Mouse (Mus musculus) hindbrain, embryonic 12.5 days (tissue): Measurements from ENCODE around the gene Exoc2. TPM values are rescaled to one million over a fixed set of nuclear protein-coding genes. Genes with fewer than 3 reads are reported as not detected.

Experiments used
- ATAC-seq: fragments of 200-750 bp; cut with Nextera tagmentation; 2 replicates; pipeline ENCODE4 v1.8.0; 2017; ENCODE audit warnings: moderate TSS enrichment; ENCODE audit not compliant: low FRiP score
- H3K27ac ChIP-seq: fragments of 300-500 bp; sonication (generic); 2 replicates; pipeline ENCODE4 v1.5.1; 2016; ENCODE audit warnings: mild to moderate bottlenecking
- H3K27me3 ChIP-seq: fragments of 300-500 bp; sonication (generic); 2 replicates; pipeline ENCODE4 v1.6.1; 2016; ENCODE audit warnings: mild to moderate bottlenecking
- H3K36me3 ChIP-seq: fragments of 300-500 bp; sonication (generic); 2 replicates; pipeline ENCODE4 v1.6.1; 2016; ENCODE audit warnings: mild to moderate bottlenecking
- H3K4me1 ChIP-seq: fragments of 300-500 bp; sonication (generic); 2 replicates; pipeline ENCODE4 v1.6.1; 2016
- H3K4me2 ChIP-seq: fragments of 300-500 bp; sonication (generic); replicated peaks from 2 replicates; pipeline ENCODE4 v1.6.1; 2016; ENCODE audit warnings: mild to moderate bottlenecking
- H3K4me3 ChIP-seq: fragments of 300-500 bp; sonication (generic); 2 replicates; pipeline ENCODE4 v1.5.1; 2016; ENCODE audit warnings: mild to moderate bottlenecking
- H3K9ac ChIP-seq: fragments of 300-500 bp; sonication (generic); 2 replicates; pipeline ENCODE4 v1.6.1; 2016; ENCODE audit warnings: mild to moderate bottlenecking, moderate library complexity
- H3K9me3 ChIP-seq: fragments of 300-500 bp; sonication (generic); replicated peaks from 2 replicates; pipeline ENCODE4 v1.6.1; 2016; ENCODE audit warnings: mild to moderate bottlenecking
- WGBS: fragments of 180-500 bp; shearing (Covaris S2); methylation state at CpG from one replicate; pipeline ENCODE4 v1.1.7; 2016; 5-methylcytosine and 5-hydroxymethylcytosine counted together
- polyA plus RNA-seq: library from polyadenylated mRNA; unstranded; fragments of >200 nt; fragmentation: Nextera tagmentation; extraction: Ambion mirVana; gene quantifications from 2 replicates; pipeline ENCODE4 v1.2.1, GENCODE M21; 2016

Gene Exoc2
- polyA plus RNA-seq, 1 experiment from 2014 or later, result 45.8 TPM

- no peak for ATAC-seq
- no peaks in the 10 kb centered on the region for H3K9me3 ChIP-seq
- H3K27me3 ChIP-seq, result no peaks in the 10 kb centered on the region
- no peak overlapping the region for H3K4me3 ChIP-seq
- peaks cover 4% of the 10 kb centered on the region for H3K36me3 ChIP-seq
- H3K9ac ChIP-seq, result no peak overlapping the region
- H3K4me1 ChIP-seq, result no peaks in the 10 kb centered on the region
- H3K27ac ChIP-seq, result no peak overlapping the region
- WGBS, result 92% methylated on average over 4 of the region's 4 CpGs
- H3K4me2 ChIP-seq, result no peak overlapping the region
These were observed 52.0 kb downstream of the Exoc2 start for GRCm38 (mm10) chr13:30921914-30922313.

- peaks cover 4% of the 10 kb centered on the region; the same call in 1 of the 2 replicates for H3K4me1 ChIP-seq
- ATAC-seq, result no peak
- no peaks in the 10 kb centered on the region for H3K9me3 ChIP-seq
- H3K36me3 ChIP-seq, result 0 out of 2 replicates have a peak, but pooled peaks cover 5% of the 10 kb centered on the region
- no peak overlapping the region for H3K9ac ChIP-seq
- no peak overlapping the region for H3K4me3 ChIP-seq
- no peak overlapping the region for H3K27ac ChIP-seq
- no peak overlapping the region for H3K4me2 ChIP-seq
- no peaks in the 10 kb centered on the region for H3K27me3 ChIP-seq
These were observed 60.1 kb downstream of the Exoc2 start for GRCm38 (mm10) chr13:30913757-30914156.

- no peak overlapping the region for H3K9ac ChIP-seq
- no peaks in the 10 kb centered on the region for H3K27me3 ChIP-seq
- H3K4me1 ChIP-seq, result peaks cover 4% of the 10 kb centered on the region; the same call in 1 of the 2 replicates
- no peak overlapping the region for H3K4me3 ChIP-seq
- ATAC-seq, result no peak
- 32% methylated on average over 4 of the region's 4 CpGs for WGBS
- H3K9me3 ChIP-seq, result no peaks in the 10 kb centered on the region
- H3K27ac ChIP-seq, result no peak overlapping the region
- H3K4me2 ChIP-seq, result no peak overlapping the region
- 0 out of 2 replicates have a peak, but pooled peaks cover 5% of the 10 kb centered on the region for H3K36me3 ChIP-seq
These were observed 60.9 kb downstream of the Exoc2 start for GRCm38 (mm10) chr13:30913028-30913427.

- no peak overlapping the region for H3K4me3 ChIP-seq
- 79% methylated on average over 5 of the region's 5 CpGs for WGBS
- no peak overlapping the region for H3K4me2 ChIP-seq
- no peaks in the 10 kb centered on the region for H3K9me3 ChIP-seq
- peaks cover 4% of the 10 kb centered on the region; the same call in 1 of the 2 replicates for H3K4me1 ChIP-seq
- H3K9ac ChIP-seq, result no peak overlapping the region
- H3K36me3 ChIP-seq, result 0 out of 2 replicates have a peak, but pooled peaks cover 5% of the 10 kb centered on the region
- no peak overlapping the region for H3K27ac ChIP-seq
- ATAC-seq, result no peak
- no peaks in the 10 kb centered on the region for H3K27me3 ChIP-seq
These were observed 61.8 kb downstream of the Exoc2 start for GRCm38 (mm10) chr13:30911931-30912625.

- no peaks in the 10 kb centered on the region for H3K9me3 ChIP-seq
- no peak overlapping the region for H3K27ac ChIP-seq
- 74% methylated on average over 5 of the region's 5 CpGs for WGBS
- H3K9ac ChIP-seq, result no peak overlapping the region
- no peak overlapping the region for H3K4me3 ChIP-seq
- H3K4me1 ChIP-seq, result peaks cover 4% of the 10 kb centered on the region; the same call in 1 of the 2 replicates
- 0 out of 2 replicates have a peak, but pooled peaks cover 5% of the 10 kb centered on the region for H3K36me3 ChIP-seq
- no peak for ATAC-seq
- H3K27me3 ChIP-seq, result no peaks in the 10 kb centered on the region
- H3K4me2 ChIP-seq, result no peak overlapping the region
These were observed 63.0 kb downstream of the Exoc2 start for GRCm38 (mm10) chr13:30910889-30911288.

GRCm38 (mm10) chr13:30902286-30902685, 71.6 kb downstream of the Exoc2 start:
- Histone ChIP-seq H3K4me2 (no peak overlapping the region), H3K27me3 (no peaks in the 10 kb centered on the region), H3K36me3 (peaks cover 9% of the 10 kb centered on the region), H3K4me1 (no peaks in the 10 kb centered on the region), H3K4me3 (no peak overlapping the region), H3K27ac (no peak overlapping the region), H3K9me3 (no peaks in the 10 kb centered on the region), H3K9ac (no peak overlapping the region)
- no peak for ATAC-seq
- WGBS, result 47% methylated on average over 2 of the region's 2 CpGs

GRCm38 (mm10) chr13:30901387-30902041, 72.4 kb downstream of the Exoc2 start:
- H3K4me1 ChIP-seq, result no peaks in the 10 kb centered on the region
- H3K36me3 ChIP-seq, result peaks cover 9% of the 10 kb centered on the region
- H3K27ac ChIP-seq, result no peak overlapping the region
- no peak for ATAC-seq
- H3K9me3 ChIP-seq, result no peaks in the 10 kb centered on the region
- no peak overlapping the region for H3K4me2 ChIP-seq
- H3K9ac ChIP-seq, result no peak overlapping the region
- 93% methylated on average over 7 of the region's 7 CpGs for WGBS
- H3K27me3 ChIP-seq, result no peaks in the 10 kb centered on the region
- H3K4me3 ChIP-seq, result no peak overlapping the region

GRCm38 (mm10) chr13:30894015-30894634, 79.8 kb downstream of the Exoc2 start:
- ATAC-seq, result no peak
- peaks cover 6% of the 10 kb centered on the region; the same call in 1 of the 2 replicates for H3K36me3 ChIP-seq
- 62% methylated on average over 6 of the region's 6 CpGs for WGBS

GRCm38 (mm10) chr13:30892315-30892714, 81.6 kb downstream of the Exoc2 start:
- no peak for ATAC-seq
- H3K4me2 ChIP-seq, result no peak overlapping the region
- H3K27me3 ChIP-seq, result no peaks in the 10 kb centered on the region
- WGBS, result 72% methylated on average over 4 of the region's 4 CpGs
- H3K36me3 ChIP-seq, result peaks cover 6% of the 10 kb centered on the region; the same call in 1 of the 2 replicates
- no peaks in the 10 kb centered on the region for H3K4me1 ChIP-seq
- no peak overlapping the region for H3K4me3 ChIP-seq
- no peaks in the 10 kb centered on the region for H3K9me3 ChIP-seq
- H3K9ac ChIP-seq, result no peak overlapping the region
- H3K27ac ChIP-seq, result no peak overlapping the region

More at GRCm38 (mm10) chr13:30894015-30894634, 79.8 kb downstream of the Exoc2 start:
- no peak overlapping the region for H3K4me3 ChIP-seq
- no peaks in the 10 kb centered on the region for H3K27me3 ChIP-seq
- no peak overlapping the region for H3K27ac ChIP-seq
- no peaks in the 10 kb centered on the region for H3K9me3 ChIP-seq
- no peak overlapping the region for H3K4me2 ChIP-seq
- no peaks in the 10 kb centered on the region for H3K4me1 ChIP-seq
- no peak overlapping the region for H3K9ac ChIP-seq

GRCm38 (mm10) chr13:30891223-30891622, 82.7 kb downstream of the Exoc2 start:
- Histone ChIP-seq H3K27me3 (no peaks in the 10 kb centered on the region), H3K4me1 (no peaks in the 10 kb centered on the region), H3K4me2 (no peak overlapping the region), H3K9ac (no peak overlapping the region), H3K4me3 (no peak overlapping the region), H3K27ac (no peak overlapping the region), H3K36me3 (peaks cover 9% of the 10 kb centered on the region; the same call in 1 of the 2 replicates), H3K9me3 (no peaks in the 10 kb centered on the region)
- 65% methylated on average over 5 of the region's 5 CpGs for WGBS
- no peak for ATAC-seq

- Histone ChIP-seq H3K27me3 (no peaks in the 10 kb centered on the region), H3K9ac (no peak overlapping the region), H3K4me1 (no peaks in the 10 kb centered on the region), H3K4me2 (no peak overlapping the region), H3K27ac (no peak overlapping the region), H3K9me3 (no peaks in the 10 kb centered on the region), H3K36me3 (peaks cover 25% of the 10 kb centered on the region), H3K4me3 (no peak overlapping the region)
- ATAC-seq, result 0 out of 2 replicates have a peak, but pooled peaks have one; percentile 22
- 15% methylated on average over 3 of the region's 3 CpGs for WGBS
These were observed 85.4 kb downstream of the Exoc2 start for GRCm38 (mm10) chr13:30888480-30888879.

GRCm38 (mm10) chr13:30880310-30880709, 93.6 kb downstream of the Exoc2 start:
- H3K4me1 ChIP-seq, result no peaks in the 10 kb centered on the region
- no peak for ATAC-seq
- WGBS, result 89% methylated on average over 5 of the region's 5 CpGs
- no peaks in the 10 kb centered on the region for H3K27me3 ChIP-seq
- no peak overlapping the region for H3K4me3 ChIP-seq
- no peak overlapping the region for H3K9ac ChIP-seq
- H3K9me3 ChIP-seq, result no peaks in the 10 kb centered on the region
- no peak overlapping the region for H3K4me2 ChIP-seq
- H3K27ac ChIP-seq, result no peak overlapping the region
- peaks cover 26% of the 10 kb centered on the region for H3K36me3 ChIP-seq
